Mouse (Mus musculus) lung, postnatal 4 days (tissue): ENCODE results near the gene Gm21936.
"Not testable (repeated sequence)": the region's sequence is repeated elsewhere in the genome, so short reads cannot be mapped to it uniquely, and the experiment has no call there.

ENCODE experiments used
- DNase-seq, 2 experiments: peaks; one replicate each; pipeline ENCODE4 v3.0.0; 2021

The Gm21936 gene

DNA sequence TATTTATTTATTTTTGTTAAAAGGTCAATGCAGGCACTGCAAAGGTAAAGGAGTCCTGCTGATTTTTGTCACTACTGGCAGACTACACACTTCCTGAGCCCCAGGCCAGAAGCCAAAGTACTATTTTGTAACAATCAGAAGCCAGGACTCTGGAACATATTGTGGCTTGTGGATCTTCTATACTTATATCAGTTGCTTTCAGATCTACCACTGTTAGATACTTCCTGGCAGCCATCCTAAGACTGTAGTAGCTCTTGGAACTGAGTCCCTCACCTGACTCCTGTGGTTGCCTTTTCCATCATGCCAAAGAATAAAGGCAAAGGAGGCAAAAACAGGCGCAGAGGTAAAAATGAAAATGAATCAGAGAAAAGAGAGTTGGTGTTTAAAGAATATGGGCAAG is at the start of gene Gm21936:
Gene Gm21936 (plus strand): TSS at position 301 of the 400 bp plus-strand sequence.
- not testable (repeated sequence) for DNase-seq

DNA sequence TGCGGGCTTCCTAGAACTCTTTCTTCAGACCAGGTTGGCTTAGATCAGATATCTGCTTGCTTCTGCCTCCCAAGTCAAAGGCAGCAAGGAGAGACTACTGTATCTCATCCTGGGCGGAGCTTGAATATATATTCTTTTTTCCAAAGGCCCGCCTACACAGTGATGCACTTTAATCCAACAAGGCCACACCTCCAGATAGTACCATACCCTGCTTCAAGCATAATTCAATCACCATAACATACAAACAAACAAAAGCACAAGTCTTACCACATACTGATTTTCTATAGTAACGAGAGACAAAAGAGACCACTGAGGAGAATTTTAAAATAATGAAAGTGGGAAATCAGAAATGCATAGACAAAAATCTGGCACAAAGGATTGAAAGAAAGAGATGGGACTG is 19.7 kb upstream of the Gm21936 start, which contains the start of gene Gm21319:
Gene Gm21319 (minus strand): TSS at position 101 of the 400 bp plus-strand sequence.
- DNase-seq: not testable (repeated sequence)

DNA sequence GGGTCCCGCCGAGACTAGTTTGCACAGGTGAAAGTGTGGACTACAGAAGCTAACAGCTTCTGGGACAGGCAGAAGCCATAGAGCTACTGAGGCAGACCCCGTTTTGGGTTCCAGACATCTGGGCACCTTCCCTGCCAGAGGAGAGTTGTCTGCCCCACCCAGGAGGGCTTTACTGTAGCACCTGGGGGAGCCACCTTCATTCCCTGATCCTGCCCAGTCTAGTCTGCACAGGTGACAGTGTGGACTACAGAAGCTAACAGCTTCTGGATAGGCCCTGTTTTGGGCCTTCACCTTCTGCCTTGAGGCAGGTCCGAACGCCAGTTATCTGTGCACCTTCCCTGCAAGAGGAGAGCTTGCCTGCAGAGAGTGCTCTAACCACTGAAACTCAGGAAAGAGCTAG is 2.7 kb downstream of the Gm21936 start:
- DNase-seq: not testable (repeated sequence)

DNA sequence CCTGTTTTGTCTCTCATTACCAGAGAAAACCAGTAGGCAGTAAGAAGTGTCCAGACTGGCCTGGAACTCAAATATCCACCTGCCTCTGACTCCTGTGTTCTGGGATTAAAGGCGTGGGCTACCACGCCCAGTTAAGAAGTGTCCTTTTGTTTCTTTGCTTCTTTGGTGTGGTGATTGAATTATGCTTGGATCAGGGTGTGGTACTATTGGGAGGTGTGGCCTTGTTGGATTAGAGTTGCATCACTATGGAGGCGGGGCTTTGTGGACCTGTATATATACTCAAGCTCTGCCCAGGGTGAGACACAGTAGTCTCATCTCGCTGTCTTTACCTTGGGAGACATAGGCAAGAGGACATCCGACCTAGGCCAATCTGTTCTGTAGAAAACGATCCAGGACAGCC is 21.0 kb downstream of the Gm21936 start, which contains the start of gene BB287469:
Gene BB287469 (plus strand): TSS at position 301 of the 400 bp plus-strand sequence.
- not testable (repeated sequence) for DNase-seq

DNA sequence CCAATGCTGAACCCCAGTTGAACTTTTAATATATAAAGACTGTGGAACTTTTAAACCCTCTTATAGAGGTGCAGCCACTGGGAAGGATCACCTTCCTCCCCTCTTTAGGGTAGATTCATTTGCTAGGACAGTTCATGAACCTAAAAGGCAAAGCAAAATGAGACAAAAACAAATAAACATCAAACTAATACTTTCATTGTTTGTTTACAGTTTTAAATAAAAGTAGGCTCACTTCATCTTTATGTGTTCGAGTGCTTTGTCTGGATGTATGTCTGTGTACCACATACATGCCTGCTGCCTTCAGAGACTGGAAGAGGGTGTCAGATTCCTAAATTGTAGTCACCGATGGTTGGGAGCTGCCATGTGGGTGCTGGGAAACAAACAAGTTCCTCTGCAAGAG is 46.9 kb downstream of the Gm21936 start, which contains the start of gene Gm2001:
Gene Gm2001 (minus strand): TSS at position 101 of the 400 bp plus-strand sequence.
- not testable (repeated sequence) for DNase-seq
